Mouse (Mus musculus): ENCODE results near the gene 4932438H23Rik. TPM values are rescaled to one million over a fixed set of nuclear protein-coding genes. Genes with fewer than 3 reads are reported as not detected.

4932438H23Rik gene
- 0.83 TPM for polyA plus RNA-seq (2017; shearing (Covaris generic))

DNA sequence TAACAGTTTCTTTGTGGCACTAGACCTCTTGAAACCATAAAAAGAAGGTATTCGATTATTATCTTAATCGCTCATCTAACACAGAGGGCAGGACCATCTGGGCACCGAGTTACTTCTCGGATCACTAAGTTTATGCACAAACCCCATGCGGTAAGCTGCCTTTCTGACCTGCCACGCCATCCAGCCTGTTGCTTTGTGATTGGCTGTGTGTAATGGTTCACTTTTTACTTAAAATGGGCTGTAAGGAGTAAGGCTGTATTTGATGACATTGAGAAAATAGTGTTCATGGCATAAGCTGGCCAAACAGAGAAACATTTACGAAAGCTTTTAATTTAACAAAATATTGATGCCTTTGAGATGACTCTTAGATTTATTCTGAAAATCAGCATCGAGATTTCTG lies at the start of gene 4932438H23Rik:
Gene 4932438H23Rik, minus strand, starts transcription at position 101 of the 400 bp plus-strand sequence.

DNA sequence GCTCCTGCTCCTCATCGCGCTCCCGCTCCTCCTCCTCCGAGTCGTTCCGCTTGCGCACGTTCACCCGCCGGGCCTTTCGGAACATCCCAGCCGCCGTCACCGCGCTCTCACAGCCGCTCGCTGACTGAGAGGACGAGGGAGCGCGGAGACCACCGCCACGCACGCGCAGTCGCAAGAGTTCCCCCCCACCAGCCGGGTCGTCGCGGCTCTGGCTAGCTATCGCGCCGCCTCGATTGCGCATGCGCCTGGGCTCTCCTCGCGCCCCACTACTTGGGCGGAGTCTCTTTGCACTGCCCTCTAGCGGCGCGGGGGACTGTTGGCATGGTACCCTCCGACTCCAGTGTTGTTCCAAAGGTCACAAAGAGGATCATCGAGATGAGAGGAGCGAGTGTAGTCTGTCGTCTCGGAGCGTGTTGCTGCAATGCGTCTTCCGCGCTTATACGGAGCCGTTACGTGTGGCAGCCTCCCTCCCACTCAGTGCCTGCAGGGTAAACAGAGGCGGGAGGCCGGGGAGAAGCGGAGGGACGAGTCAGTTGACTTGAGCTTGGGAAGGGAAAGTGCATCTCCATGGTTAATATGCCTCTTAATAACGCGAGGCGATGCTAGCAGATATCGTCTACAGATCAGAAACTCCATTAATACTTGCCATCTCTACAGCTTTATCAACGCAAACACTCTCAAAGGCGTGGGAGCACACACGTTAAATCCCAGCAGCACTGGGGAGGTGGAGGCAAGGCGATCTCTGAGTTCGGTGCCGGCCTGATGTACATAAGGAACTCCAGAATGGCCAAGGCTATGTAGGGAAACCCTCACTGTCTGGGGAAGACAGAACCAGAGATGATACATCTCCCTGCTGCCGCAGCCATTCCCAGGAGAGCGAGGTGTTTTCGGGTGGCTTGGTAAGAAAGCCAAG lies 50.4 kb downstream of the 4932438H23Rik start, which contains the start of gene Paxbp1:
Gene Paxbp1, minus strand, starts transcription at position 274 of the 913 bp plus-strand sequence.

DNA sequence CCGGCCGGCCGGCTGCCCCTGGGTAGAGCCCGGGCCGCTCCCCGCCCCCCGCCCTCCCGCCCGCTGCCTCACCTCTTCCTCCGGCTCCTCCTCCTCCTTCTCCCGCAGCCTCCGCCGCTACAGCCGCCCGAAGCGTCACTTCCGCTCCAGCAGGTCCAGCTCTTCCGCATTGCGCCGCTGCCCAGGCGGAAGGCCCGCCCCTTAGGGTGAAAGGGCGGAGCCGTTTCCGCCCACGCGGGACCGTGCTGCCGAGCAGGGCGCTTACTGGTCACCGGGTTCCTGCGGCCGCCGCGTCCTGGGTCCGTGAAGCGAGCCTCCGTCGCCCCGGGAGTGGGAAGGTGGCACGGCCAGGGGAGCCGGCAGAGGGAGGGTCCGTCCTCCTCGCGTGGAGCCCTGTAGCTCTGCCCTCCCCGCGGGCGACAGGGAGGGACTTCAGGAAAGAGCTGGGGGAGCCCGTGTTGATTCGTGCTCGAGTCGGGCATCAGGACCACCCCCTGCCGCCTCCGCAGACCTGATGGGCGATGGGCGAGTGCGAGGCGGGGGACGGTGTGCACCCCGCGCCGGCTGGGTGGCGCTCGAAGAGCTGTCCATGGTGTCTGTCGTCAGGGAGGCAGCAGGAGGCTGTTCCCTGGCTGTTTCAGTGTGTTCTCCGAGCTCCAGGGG lies 83.8 kb downstream of the 4932438H23Rik start, which contains the start of gene Synj1:
Gene Synj1, minus strand, starts transcription at position 288 of the 663 bp plus-strand sequence.

Other genes with a start within 250 kb of the 4932438H23Rik start
- 33.9 TPM for gene Cfap298, start 160.0 kb downstream of the 4932438H23Rik start, polyA plus RNA-seq (2017; shearing (Covaris generic))
- 54.3 TPM for gene Synj1, start 83.8 kb downstream of the 4932438H23Rik start, polyA plus RNA-seq (2017; shearing (Covaris generic))
- 116 TPM for gene Paxbp1, start 50.6 kb downstream of the 4932438H23Rik start, polyA plus RNA-seq (2017; shearing (Covaris generic))
- gene Olig2, start 130.3 kb upstream of the 4932438H23Rik start, polyA plus RNA-seq (2017; shearing (Covaris generic)), result not detected
- not detected for gene Olig1, start 174.7 kb upstream of the 4932438H23Rik start, polyA plus RNA-seq (2017; shearing (Covaris generic))

Data from naive thymus-derived CD4-positive, alpha-beta T cell, adult 5 months (primary cell).